Mouse (Mus musculus) MEL (cell line): ENCODE measurements around the gene Tex10. TPM values are rescaled to one million over a fixed set of nuclear protein-coding genes. Genes with fewer than 3 reads are reported as not detected.

Source experiments
- DNase-seq: peaks from one replicate; pipeline ENCODE4 v3.0.0; 2011; ENCODE audit warnings: low read depth, low spot score
- H3K27ac ChIP-seq: 2 replicates; pipeline ENCODE4 v1.5.1; 2012; ENCODE audit warnings: low read depth, mild to moderate bottlenecking, control low read depth, low read length, moderate library complexity; ENCODE audit not compliant: control insufficient read depth
- H3K27me3 ChIP-seq, 2 experiments: fragments of 150-350 bp in 1 of 2; sonication (generic) in 1 of 2; 2 replicates each; pipeline ENCODE4 v1.6.1; 2012; ENCODE audit warnings: low read length in 2 of 2, mild to moderate bottlenecking in 2 of 2, improper control_type of control experiment in 1 of 2, moderate library complexity in 1 of 2; ENCODE audit not compliant: insufficient read depth in 2 of 2, control insufficient read depth in 1 of 2
- H3K36me3 ChIP-seq, 2 experiments: 2 replicates each; pipeline ENCODE4 v1.6.1; 2012 to 2014; ENCODE audit warnings: low read length in 2 of 2, improper control_type of control experiment in 1 of 2, inconsistent platforms in 1 of 2, mild to moderate bottlenecking in 1 of 2; ENCODE audit not compliant: insufficient read depth in 2 of 2, control insufficient read depth in 1 of 2
- H3K4me1 ChIP-seq, 2 experiments: fragments of 150-350 bp in 1 of 2; sonication (generic) in 1 of 2; 2 replicates each; pipeline ENCODE4 v1.6.1; 2012; ENCODE audit warnings: low read length in 2 of 2, improper control_type of control experiment in 1 of 2, mild to moderate bottlenecking in 1 of 2; ENCODE audit not compliant: insufficient read depth in 2 of 2, control insufficient read depth in 1 of 2
- H3K4me3 ChIP-seq, 2 experiments: fragments of 150-350 bp in 1 of 2; sonication (generic) in 1 of 2; 2 replicates each; pipeline ENCODE4 v1.5.1; 2012; ENCODE audit warnings: low read depth in 2 of 2, low read length in 2 of 2, mild to moderate bottlenecking in 2 of 2, moderate library complexity in 2 of 2, control low read depth in 1 of 2, improper control_type of control experiment in 1 of 2; ENCODE audit not compliant: control insufficient read depth in 1 of 2, insufficient read depth in 1 of 2
- H3K79me2 ChIP-seq: 2 replicates; pipeline ENCODE4 v1.6.1; 2012; ENCODE audit warnings: mild to moderate bottlenecking, low read length, moderate library complexity; ENCODE audit not compliant: control insufficient read depth, poor library complexity, insufficient read depth
- H3K9ac ChIP-seq: 2 replicates; pipeline ENCODE4 v1.6.1; 2012; ENCODE audit warnings: low read depth, mild to moderate bottlenecking, control low read depth, low read length, moderate library complexity; ENCODE audit not compliant: control insufficient read depth, poor library complexity, severe bottlenecking
- H3K9me3 ChIP-seq: fragments of 150-350 bp; sonication (generic); replicated peaks from 2 replicates; pipeline ENCODE4 v1.6.1; 2012; ENCODE audit warnings: mild to moderate bottlenecking, low read length, improper control_type of control experiment, moderate library complexity; ENCODE audit not compliant: insufficient read depth
- BHLHE40 ChIP-seq: IDR thresholded peaks from 2 replicates; pipeline ENCODE4 v1.6.1; 2012; ENCODE audit warnings: low read depth, mild to moderate bottlenecking, inconsistent platforms, low read length, improper control_type of control experiment, borderline replicate concordance
- CHD1 ChIP-seq: IDR thresholded peaks from 2 replicates; pipeline ENCODE4 v1.6.1; 2012; ENCODE audit warnings: low read depth, mild to moderate bottlenecking, inconsistent platforms, low read length, improper control_type of control experiment
- CHD2 ChIP-seq: IDR thresholded peaks from 2 replicates; pipeline ENCODE4 v1.6.1; 2011; ENCODE audit warnings: low read length, improper control_type of control experiment
- CTCF ChIP-seq, 3 experiments: IDR thresholded peaks in 2 of 3; conservative IDR thresholded peaks in 1 of 3; 2 replicates each; pipeline ENCODE4 v1.5.1; 2011 to 2012; ENCODE audit warnings: low read length in 3 of 3, low read depth in 2 of 3, mild to moderate bottlenecking in 2 of 3, improper control_type of control experiment in 1 of 3, inconsistent platforms in 1 of 3, mixed read lengths in 1 of 3, moderate library complexity in 1 of 3; ENCODE audit not compliant: control insufficient read depth in 1 of 3, insufficient read depth in 1 of 3, poor library complexity in 1 of 3, severe bottlenecking in 1 of 3
- ELF1 ChIP-seq: IDR thresholded peaks from 2 replicates; pipeline ENCODE4 v1.6.1; 2014; ENCODE audit warnings: low read depth, mild to moderate bottlenecking, inconsistent platforms, low read length, improper control_type of control experiment, moderate library complexity
- EP300 ChIP-seq, 2 experiments: IDR thresholded peaks; 2 replicates each; pipeline ENCODE4 v1.6.1; 2011; ENCODE audit warnings: improper control_type of control experiment in 2 of 2, low read length in 2 of 2, low read depth in 1 of 2, mild to moderate bottlenecking in 1 of 2
- MAZ ChIP-seq: IDR thresholded peaks from 2 replicates; pipeline ENCODE4 v1.6.1; 2012; ENCODE audit warnings: low read depth, mild to moderate bottlenecking, inconsistent platforms, low read length, improper control_type of control experiment
- MYB ChIP-seq: IDR thresholded peaks from 2 replicates; pipeline ENCODE4 v1.6.1; 2011; ENCODE audit warnings: mild to moderate bottlenecking, low read depth, low read length, improper control_type of control experiment
- NRF1 ChIP-seq: IDR thresholded peaks from 2 replicates; pipeline ENCODE4 v1.6.1; 2014; ENCODE audit warnings: low read depth, mild to moderate bottlenecking, inconsistent platforms, low read length, improper control_type of control experiment, moderate library complexity; ENCODE audit not compliant: poor library complexity, insufficient read depth, severe bottlenecking
- POLR2AphosphoS2 ChIP-seq: IDR thresholded peaks from 2 replicates; pipeline ENCODE4 v1.6.1; 2011; ENCODE audit warnings: low read length, improper control_type of control experiment
- POLR2AphosphoS5 ChIP-seq: IDR thresholded peaks from 2 replicates; pipeline ENCODE4 v1.6.1; 2012; ENCODE audit warnings: low read depth, borderline replicate concordance, mild to moderate bottlenecking, inconsistent platforms, low read length, moderate library complexity, mixed read lengths
- RAD21 ChIP-seq: IDR thresholded peaks from 2 replicates; pipeline ENCODE4 v1.6.1; 2011; ENCODE audit warnings: mild to moderate bottlenecking, low read depth, low read length, improper control_type of control experiment
- SIN3A ChIP-seq: IDR thresholded peaks from 2 replicates; pipeline ENCODE4 v1.6.1; 2012; ENCODE audit warnings: low read length, improper control_type of control experiment, inconsistent platforms
- SMC3 ChIP-seq: IDR thresholded peaks from 2 replicates; pipeline ENCODE4 v1.6.1; 2011; ENCODE audit warnings: low read depth, low read length, improper control_type of control experiment
- TCF12 ChIP-seq: IDR thresholded peaks from 2 replicates; pipeline ENCODE4 v1.6.1; 2014; ENCODE audit warnings: low read depth, mild to moderate bottlenecking, inconsistent platforms, low read length, improper control_type of control experiment, moderate library complexity
- USF1 ChIP-seq: IDR thresholded peaks from 2 replicates; pipeline ENCODE4 v1.6.1; 2014; ENCODE audit warnings: low read depth, mild to moderate bottlenecking, inconsistent platforms, low read length, improper control_type of control experiment, moderate library complexity
- USF2 ChIP-seq, 2 experiments: IDR thresholded peaks; 2 replicates each; pipeline ENCODE4 v1.6.1; 2011 to 2012; ENCODE audit warnings: improper control_type of control experiment in 2 of 2, low read length in 2 of 2, borderline replicate concordance in 1 of 2, inconsistent platforms in 1 of 2, low read depth in 1 of 2, mild to moderate bottlenecking in 1 of 2; ENCODE audit not compliant: insufficient read depth in 1 of 2
- ZC3H11A ChIP-seq: IDR thresholded peaks from 2 replicates; pipeline ENCODE4 v1.6.1; 2012; ENCODE audit warnings: low read depth, mild to moderate bottlenecking, inconsistent platforms, low read length, improper control_type of control experiment
- ZNF384 ChIP-seq: IDR thresholded peaks from 2 replicates; pipeline ENCODE4 v1.6.1; 2012; ENCODE audit warnings: low read depth, mild to moderate bottlenecking, inconsistent platforms, low read length, improper control_type of control experiment
- polyA plus RNA-seq, 2 experiments: library from polyadenylated mRNA; stranded (reverse) in 1 of 2; unstranded in 1 of 2; fragments of >175 nt in 1 of 2; fragments of >200 nt in 1 of 2; gene quantifications; 2 replicates each; pipeline versions ENCODE4 v1.2.1 to v1.2.4; 2012; ENCODE audit warnings: low replicate concordance in 2 of 2, low read depth in 1 of 2; ENCODE audit not compliant: insufficient read length in 2 of 2, insufficient read depth in 1 of 2, missing spikeins in 1 of 2
- total RNA-seq: library from RNA; depleted of rRNA; stranded (reverse); fragments of 300-350 nt; gene quantifications from 2 replicates; pipeline ENCODE4 v1.2.3, GENCODE M21; 2012; rRNA removed

Tex10 gene
- total and polyA plus RNA-seq, 3 experiments = 41.9 to 184 (median 51.6) TPM

DNA sequence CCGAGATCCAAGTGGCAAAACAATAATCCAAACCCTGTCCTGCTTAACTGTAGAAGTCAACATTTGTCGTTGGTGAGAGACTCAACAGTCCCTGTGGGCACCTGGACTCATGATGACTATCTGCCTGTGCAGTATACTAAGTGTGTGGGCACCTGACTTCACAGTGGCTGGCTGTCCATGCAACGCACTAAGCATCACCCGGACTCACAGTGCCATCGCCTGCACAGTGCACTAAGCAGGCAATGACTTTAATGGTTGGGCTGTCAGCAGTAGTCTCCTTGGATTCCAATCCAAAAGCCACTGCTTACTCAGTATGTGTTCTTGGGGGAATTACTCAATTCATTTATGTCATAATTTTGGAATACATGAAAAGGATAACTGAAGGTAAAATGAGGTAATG is 90.8 kb downstream of the Tex10 start:
- no peak for DNase-seq
- no peaks in the 10 kb centered on the region for H3K36me3 ChIP-seq
- H3K4me1 ChIP-seq = no peaks in the 10 kb centered on the region
- no peak overlapping the region for H3K9ac ChIP-seq
- no peak overlapping the region for H3K27ac ChIP-seq
- H3K9me3 ChIP-seq = no peaks in the 10 kb centered on the region
- no peaks in the 10 kb centered on the region for H3K79me2 ChIP-seq
- H3K27me3 ChIP-seq = no peaks in the 10 kb centered on the region
- no peak overlapping the region for H3K4me3 ChIP-seq
- no peak for TF ChIP-seq POLR2AphosphoS5
- TF ChIP-seq POLR2AphosphoS2 = no peak
- no peak for TF ChIP-seq USF2 (IDR thresholded peaks at IDR 0.05; ENCODE audit: borderline replicate concordance in 1 of 2, insufficient read depth in 1 of 2, low read depth in 1 of 2, low read length in 2 of 2)
- TF ChIP-seq USF1 = no peak
- no peak for TF ChIP-seq CHD2
- no peak for TF ChIP-seq RAD21
- TF ChIP-seq MAZ = no peak
- TF ChIP-seq NRF1 = no peak
- TF ChIP-seq MYB = no peak

DNA sequence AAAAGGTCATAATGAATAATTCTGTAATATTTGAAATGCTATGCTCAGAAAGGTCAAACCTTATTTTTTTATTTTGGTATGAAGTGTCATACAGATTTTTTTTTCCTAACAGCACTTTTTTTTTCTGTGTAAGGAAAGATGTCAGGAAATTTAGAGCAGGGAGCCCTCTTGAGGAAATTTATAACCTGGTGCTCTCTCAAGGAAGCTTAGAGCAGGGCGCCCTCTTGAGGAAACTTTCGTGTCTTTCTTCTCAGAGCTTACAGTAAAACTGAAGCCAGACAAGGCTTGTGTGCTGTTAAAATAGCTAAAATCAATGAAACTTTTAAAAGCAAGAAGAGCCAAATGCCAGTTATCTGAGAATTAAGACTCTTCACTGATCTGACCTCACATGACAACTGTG is 92.3 kb downstream of the Tex10 start:
- peak; percentile 36; the same call in 1 of the 2 replicates for TF ChIP-seq BHLHE40
- TF ChIP-seq CHD1 = no peak
- peak in 2 of 3 experiments; percentile 51 to 62; a peak in 5 of 6 replicates for TF ChIP-seq CTCF (IDR thresholded peaks at IDR 0.05 in 2 of 3, conservative IDR thresholded peaks at IDR 0.05 in 1 of 3; ENCODE audit: control insufficient read depth in 1 of 3, insufficient read depth in 1 of 3, low read depth in 2 of 3, low read length in 3 of 3, poor library complexity in 1 of 3, severe bottlenecking in 1 of 3)
- TF ChIP-seq SIN3A = peak; percentile 45; the same call in 1 of the 2 replicates
- no peak for TF ChIP-seq TCF12
- TF ChIP-seq USF2 (IDR thresholded peaks at IDR 0.05; ENCODE audit: borderline replicate concordance in 1 of 2, insufficient read depth in 1 of 2, low read depth in 1 of 2, low read length in 2 of 2) = no peak
- peak; percentile 90 for TF ChIP-seq ZNF384
- peak; percentile 96 for TF ChIP-seq ZC3H11A
- TF ChIP-seq USF1 = no peak
- TF ChIP-seq ELF1 = 0 out of 2 replicates have a peak, but pooled peaks have one; percentile 13
- peak; percentile 89 for TF ChIP-seq SMC3
- no peak for TF ChIP-seq EP300 (IDR thresholded peaks at IDR 0.05; ENCODE audit: low read depth in 1 of 2, low read length in 2 of 2)
- no peak for TF ChIP-seq POLR2AphosphoS5
- TF ChIP-seq RAD21 = peak; percentile 97
- no peak overlapping the region for H3K9ac ChIP-seq
- H3K79me2 ChIP-seq = no peaks in the 10 kb centered on the region
- no peak overlapping the region for H3K4me3 ChIP-seq
- no peak overlapping the region for H3K27ac ChIP-seq
- H3K9me3 ChIP-seq = no peaks in the 10 kb centered on the region
- DNase-seq = peak; percentile 76
- H3K4me1 ChIP-seq = no peaks in the 10 kb centered on the region
- no peaks in the 10 kb centered on the region for H3K36me3 ChIP-seq
- H3K27me3 ChIP-seq = no peaks in the 10 kb centered on the region

Other genes with a start within 250 kb of the Tex10 start
- gene Erp44, start 193.9 kb downstream of the Tex10 start, total RNA-seq = 27.6 and 31.1 TPM in 2 replicates
- gene Erp44, start 193.9 kb downstream of the Tex10 start, polyA plus RNA-seq = 10 to 100 TPM in 1 of 2 experiments, not detected in 1; 31.6 TPM
- gene Invs, start 193.7 kb downstream of the Tex10 start, total RNA-seq = 1.9 and 2.7 TPM in 2 replicates
- 1 to 10 TPM in 1 of 2 experiments, not detected in 1; 2.5 TPM for gene Invs, start 193.7 kb downstream of the Tex10 start, polyA plus RNA-seq
- gene Msantd3, start 66.5 kb upstream of the Tex10 start, total RNA-seq = not detected in 2 replicates
- gene Msantd3, start 66.5 kb upstream of the Tex10 start, polyA plus RNA-seq = not detected
- gene Tmeff1, start 111.7 kb upstream of the Tex10 start, total RNA-seq = not detected in 2 replicates
- gene Tmeff1, start 111.7 kb upstream of the Tex10 start, polyA plus RNA-seq = not detected
- gene Cavin4, start 190.1 kb upstream of the Tex10 start, total RNA-seq = not detected in 2 replicates
- gene Cavin4, start 190.1 kb upstream of the Tex10 start, polyA plus RNA-seq = not detected